Comparison of ENCODE assay signal across 25 mouse cellular contexts in the genomic region with DNA sequence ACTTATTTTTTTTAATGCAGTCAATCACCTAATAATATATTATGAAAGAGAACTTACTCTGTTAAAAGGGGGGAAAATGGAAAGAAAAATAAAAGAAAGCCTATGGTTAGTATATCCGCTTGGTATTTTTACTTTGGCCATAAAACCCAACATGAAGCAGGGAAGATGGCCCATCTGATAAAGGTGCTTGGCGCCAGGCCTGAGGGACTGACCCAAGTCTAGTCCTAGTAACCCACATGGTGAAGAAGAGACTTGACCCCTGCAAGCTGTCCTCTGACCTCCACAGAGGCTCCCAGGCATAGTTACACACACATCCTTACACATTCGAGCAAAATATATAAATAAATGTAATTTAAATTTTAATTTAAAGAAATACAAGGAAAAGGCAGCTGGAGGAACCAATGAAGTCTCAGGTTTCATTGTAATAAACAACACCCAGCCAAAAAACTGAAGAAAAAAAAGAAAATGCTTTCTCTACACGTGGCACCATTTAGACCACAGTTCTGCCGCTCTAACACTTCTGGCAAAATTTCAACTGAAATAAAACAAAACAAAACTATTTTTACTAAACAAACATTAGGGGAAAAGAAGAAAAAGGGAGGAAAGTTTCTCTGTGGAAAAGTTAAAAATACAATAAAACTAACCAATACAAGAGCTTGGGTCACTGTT. TPM values are rescaled to one million over a fixed set of nuclear protein-coding genes. Genes with fewer than 3 reads are reported as not detected.
DNase-seq lines count a peak whose midpoint lies in the region; ATAC-seq and TF ChIP-seq lines count a peak whose summit lies in the region.
"Had no signal": no experiment of that assay in that cellular context is flagged by ENCODE, and none has a peak within 500 bp of the region (broad histone marks: within the 10 kb centered on the region; RNA-seq: fewer than 3 reads in every experiment).

No protein-coding gene starts in this region.

- no peak overlapping the region for H3K9ac ChIP-seq in limb, embryonic 12.5 days (replicated peaks)
- H3K9ac ChIP-seq in stomach, embryonic 16.5 days (ENCODE audit: low read length) = no peak overlapping the region
- H3K9ac ChIP-seq in stomach, postnatal 0 days (ENCODE audit: low read length) = no peak overlapping the region
- no peak overlapping the region for H3K9ac ChIP-seq in limb, embryonic 15.5 days
- no peak overlapping the region for H3K9ac ChIP-seq in forebrain, embryonic 11.5 days (ENCODE audit: low read length)
- H3K9ac ChIP-seq: heart, embryonic 15.5 days; hindbrain, embryonic 13.5 days; liver, embryonic 12.5 days had no signal

- no peak for DNase-seq in limb, embryonic 10.5 days (ENCODE audit: low spot score)
- DNase-seq in stomach, postnatal 0 days (ENCODE audit: low spot score) = no peak
- peak; percentile 84 for DNase-seq in adipocyte (ENCODE audit: low spot score)
- no peak for DNase-seq in neural tube, embryonic 10.5 days (ENCODE audit: extremely low spot score, low spot score)
- DNase-seq in forebrain, embryonic 11.5 days (ENCODE audit: low spot score) = no peak
- DNase-seq: adrenal gland, adult 2 months; cerebellum, adult 11 months; cerebellum, adult 9-11 months; gastrocnemius, adult 2 months; heart, postnatal 36 days; kidney, adult 11 months; kidney, postnatal 25 days; layer of hippocampus, postnatal 36 days; lung, adult 18-20 months; right cerebral cortex, postnatal 4 days; thymus, adult 18-20 months; thymus, postnatal 4 days had no signal

- no peak overlapping the region for H3K4me2 ChIP-seq in limb, embryonic 12.5 days
- no peak overlapping the region for H3K4me2 ChIP-seq in stomach, embryonic 16.5 days (ENCODE audit: low read depth, low read length)
- H3K4me2 ChIP-seq in stomach, postnatal 0 days (replicated peaks; ENCODE audit: low read depth) = no peak overlapping the region
- no peak overlapping the region for H3K4me2 ChIP-seq in limb, embryonic 15.5 days
- H3K4me2 ChIP-seq in forebrain, embryonic 11.5 days (ENCODE audit: low read depth, low read length, severe bottlenecking) = no peak overlapping the region
- H3K4me2 ChIP-seq: heart, embryonic 15.5 days; hindbrain, embryonic 13.5 days; liver, embryonic 12.5 days had no signal

- H3K27me3 ChIP-seq in limb, embryonic 12.5 days = no peaks in the 10 kb centered on the region
- no peaks in the 10 kb centered on the region for H3K27me3 ChIP-seq in limb, embryonic 10.5 days (ENCODE audit: low read depth, poor library complexity, severe bottlenecking)
- H3K27me3 ChIP-seq in stomach, embryonic 16.5 days (ENCODE audit: control insufficient read depth, insufficient read depth, low read length) = no peaks in the 10 kb centered on the region
- no peaks in the 10 kb centered on the region for H3K27me3 ChIP-seq in stomach, postnatal 0 days (ENCODE audit: control insufficient read depth, insufficient read depth, low read length)
- H3K27me3 ChIP-seq in limb, embryonic 15.5 days = no peaks in the 10 kb centered on the region
- H3K27me3 ChIP-seq in forebrain, embryonic 11.5 days (ENCODE audit: control insufficient read depth, insufficient read depth, low read length) = no peaks in the 10 kb centered on the region
- H3K27me3 ChIP-seq: heart, embryonic 15.5 days; hindbrain, embryonic 13.5 days; liver, embryonic 12.5 days had no signal

- peaks cover 10% of the 10 kb centered on the region; the same call in 1 of the 2 replicates for H3K9me3 ChIP-seq in limb, embryonic 12.5 days
- no peaks in the 10 kb centered on the region for H3K9me3 ChIP-seq in limb, embryonic 10.5 days (replicated peaks)
- H3K9me3 ChIP-seq in stomach, embryonic 16.5 days (replicated peaks; ENCODE audit: control insufficient read depth, low read length) = no peaks in the 10 kb centered on the region; the same call in 1 of the 2 replicates
- no peaks in the 10 kb centered on the region for H3K9me3 ChIP-seq in stomach, postnatal 0 days (ENCODE audit: control insufficient read depth, low read length)
- no peaks in the 10 kb centered on the region for H3K9me3 ChIP-seq in limb, embryonic 15.5 days
- H3K9me3 ChIP-seq in forebrain, embryonic 11.5 days (ENCODE audit: control insufficient read depth, low read length) = no peaks in the 10 kb centered on the region
- H3K9me3 ChIP-seq: heart, embryonic 15.5 days; liver, embryonic 12.5 days had no signal

- TF ChIP-seq EP300 in stomach, postnatal 0 days (optimal IDR thresholded peaks at IDR 0.05) = no peak

- TF ChIP-seq CTCF in stomach, postnatal 0 days (IDR thresholded peaks at IDR 0.05; ENCODE audit: low read depth) = no peak

- no peak for ATAC-seq in limb, embryonic 12.5 days (ENCODE audit: insufficient number of reproducible peaks, insufficient read depth, low FRiP score, low TSS enrichment, low read depth)
- ATAC-seq in stomach, embryonic 16.5 days (ENCODE audit: insufficient read depth, low FRiP score) = no peak
- ATAC-seq in stomach, postnatal 0 days (ENCODE audit: low FRiP score, low TSS enrichment) = no peak
- no peak for ATAC-seq in limb, embryonic 15.5 days (ENCODE audit: insufficient number of reproducible peaks, low FRiP score, low TSS enrichment, low read depth)
- ATAC-seq in forebrain, embryonic 11.5 days (replicated peaks; ENCODE audit: low FRiP score) = no peak
- ATAC-seq: forebrain, embryonic 14.5 days; liver, embryonic 12.5 days had no signal

- peak overlapping the region; percentile 82 for H3K27ac ChIP-seq in limb, embryonic 12.5 days
- no peak overlapping the region for H3K27ac ChIP-seq in limb, embryonic 10.5 days
- 0 out of 2 replicates have a peak overlapping the region, but pooled peaks have one; percentile 17 for H3K27ac ChIP-seq in stomach, embryonic 16.5 days (ENCODE audit: low read length)
- H3K27ac ChIP-seq in stomach, postnatal 0 days (replicated peaks) = no peak overlapping the region
- H3K27ac ChIP-seq in limb, embryonic 15.5 days = peak overlapping the region; percentile 51; the same call in 1 of the 2 replicates
- no peak overlapping the region for H3K27ac ChIP-seq in forebrain, embryonic 11.5 days (ENCODE audit: low read depth, low read length)
- H3K27ac ChIP-seq: gastrocnemius, adult 2 months; heart, embryonic 15.5 days; hindbrain, embryonic 13.5 days; liver, embryonic 12.5 days; midbrain, embryonic 10.5 days had no signal

- H3K36me3 ChIP-seq in limb, embryonic 12.5 days = peaks cover 41% of the 10 kb centered on the region
- peaks cover 65% of the 10 kb centered on the region for H3K36me3 ChIP-seq in limb, embryonic 10.5 days
- H3K36me3 ChIP-seq in stomach, embryonic 16.5 days (ENCODE audit: control insufficient read depth, insufficient read depth, low read length) = peaks cover 14% of the 10 kb centered on the region
- peaks cover 3% of the 10 kb centered on the region; the same call in 1 of the 2 replicates for H3K36me3 ChIP-seq in stomach, postnatal 0 days (ENCODE audit: control insufficient read depth, insufficient read depth, low read length)
- peaks cover 16% of the 10 kb centered on the region for H3K36me3 ChIP-seq in limb, embryonic 15.5 days
- H3K36me3 ChIP-seq in forebrain, embryonic 11.5 days (ENCODE audit: control insufficient read depth, insufficient read depth, low read length) = peaks cover 8% of the 10 kb centered on the region

- peaks cover 20% of the 10 kb centered on the region for H3K4me1 ChIP-seq in limb, embryonic 12.5 days (replicated peaks)
- H3K4me1 ChIP-seq in limb, embryonic 10.5 days = peaks cover 8% of the 10 kb centered on the region; the same call in 1 of the 2 replicates
- H3K4me1 ChIP-seq in stomach, embryonic 16.5 days (ENCODE audit: control insufficient read depth, insufficient read depth, low read length) = 0 out of 2 replicates have a peak, but pooled peaks cover 3% of the 10 kb centered on the region
- no peaks in the 10 kb centered on the region for H3K4me1 ChIP-seq in stomach, postnatal 0 days (replicated peaks; ENCODE audit: control insufficient read depth, insufficient read depth)
- H3K4me1 ChIP-seq in limb, embryonic 15.5 days = peaks cover 14% of the 10 kb centered on the region; the same call in 1 of the 2 replicates
- 0 out of 2 replicates have a peak, but pooled peaks cover 2% of the 10 kb centered on the region for H3K4me1 ChIP-seq in forebrain, embryonic 11.5 days (replicated peaks; ENCODE audit: control insufficient read depth, insufficient read depth, low read length)
- H3K4me1 ChIP-seq: heart, embryonic 15.5 days had no signal

- H3K4me3 ChIP-seq in limb, embryonic 12.5 days (replicated peaks) = no peak overlapping the region
- H3K4me3 ChIP-seq in limb, embryonic 10.5 days = no peak overlapping the region
- no peak overlapping the region for H3K4me3 ChIP-seq in stomach, embryonic 16.5 days (replicated peaks; ENCODE audit: low read length)
- H3K4me3 ChIP-seq in stomach, postnatal 0 days (ENCODE audit: low read depth, low read length) = no peak overlapping the region
- no peak overlapping the region for H3K4me3 ChIP-seq in limb, embryonic 15.5 days
- H3K4me3 ChIP-seq in forebrain, embryonic 11.5 days (ENCODE audit: low read depth, low read length) = no peak overlapping the region
- H3K4me3 ChIP-seq: gastrocnemius, adult 2 months; heart, embryonic 15.5 days; hindbrain, embryonic 13.5 days; liver, embryonic 12.5 days; midbrain, embryonic 10.5 days had no signal

- WGBS in limb, embryonic 12.5 days = 72% methylated on average over 5 of the region's 5 CpGs
- 88% methylated on average over 5 of the region's 5 CpGs for WGBS in limb, embryonic 10.5 days
- 65% methylated on average over 5 of the region's 5 CpGs for WGBS in stomach, embryonic 16.5 days
- WGBS in stomach, postnatal 0 days = 59% methylated on average over 5 of the region's 5 CpGs
- 47% methylated on average over 5 of the region's 5 CpGs for WGBS in limb, embryonic 15.5 days
- 84% methylated on average over 5 of the region's 5 CpGs for WGBS in forebrain, embryonic 11.5 days

RNA-seq across cellular contexts. Expression of a gene that starts 28.8 kb away (rescaled TPM):
- 68.1 and 72.0 TPM in 2 replicates for polyA plus RNA-seq in limb, embryonic 12.5 days (2016; fragmentation: Nextera tagmentation; extraction: Ambion mirVana)
- polyA plus RNA-seq in limb, embryonic 10.5 days (2016; fragmentation: Nextera tagmentation; extraction: Ambion mirVana) = 79.5 and 84.5 TPM in 2 replicates
- polyA plus RNA-seq in stomach, embryonic 16.5 days (2015; fragmentation: Nextera tagmentation; extraction: Ambion mirVana) = 38.9 and 41.7 TPM in 2 replicates
- polyA plus RNA-seq in stomach, postnatal 0 days (2015; fragmentation: Nextera tagmentation; extraction: Ambion mirVana) = 15.5 and 18.3 TPM in 2 replicates
- 47.9 and 51.4 TPM in 2 replicates for polyA plus RNA-seq in limb, embryonic 15.5 days (2015; fragmentation: Nextera tagmentation; extraction: Ambion mirVana)
- polyA plus RNA-seq in forebrain, embryonic 11.5 days (2014; fragmentation: Nextera tagmentation; extraction: Ambion mirVana) = 96.0 and 99.2 TPM in 2 replicates

Comparison
In these comparisons a context has a peak if more than half of its experiments do, and no peak if none do; other contexts are left out.
1. H3K27ac ChIP-seq: peak in limb, embryonic 12.5 days (single experiment), stomach, embryonic 16.5 days (single experiment) and limb, embryonic 15.5 days (single experiment); none in limb, embryonic 10.5 days (single experiment), stomach, postnatal 0 days (single experiment) and forebrain, embryonic 11.5 days (single experiment).